Mouse (Mus musculus): ENCODE measurements around the gene Pam. TPM values are rescaled to one million over a fixed set of nuclear protein-coding genes. Genes with fewer than 3 reads are reported as not detected.

Gene Pam
- polyA plus RNA-seq, 1 experiment, result 14.5 TPM

- no peak overlapping the region for H3K27ac ChIP-seq (ENCODE audit: control insufficient read depth, insufficient read depth, low read depth, low read length, poor library complexity)
- no peaks in the 10 kb centered on the region; the same call in 1 of the 2 replicates for H3K4me1 ChIP-seq (ENCODE audit: control insufficient read depth, insufficient read depth, low read length)
- TF ChIP-seq POLR2A (IDR thresholded peaks at IDR 0.05; ENCODE audit: borderline replicate concordance, control insufficient read depth, low read depth, low read length) (no peak), CTCF (IDR thresholded peaks at IDR 0.05; ENCODE audit: control insufficient read depth, insufficient read depth, low read length) (no peak)
- WGBS, result 0% methylated on average over 1 of the region's 1 CpGs
- no peak overlapping the region for H3K4me3 ChIP-seq (replicated peaks; ENCODE audit: control insufficient read depth, low read depth, low read length)
These were observed 29.3 kb upstream of the Pam start for GRCm38 (mm10) chr1:98124727-98125126.

DNA sequence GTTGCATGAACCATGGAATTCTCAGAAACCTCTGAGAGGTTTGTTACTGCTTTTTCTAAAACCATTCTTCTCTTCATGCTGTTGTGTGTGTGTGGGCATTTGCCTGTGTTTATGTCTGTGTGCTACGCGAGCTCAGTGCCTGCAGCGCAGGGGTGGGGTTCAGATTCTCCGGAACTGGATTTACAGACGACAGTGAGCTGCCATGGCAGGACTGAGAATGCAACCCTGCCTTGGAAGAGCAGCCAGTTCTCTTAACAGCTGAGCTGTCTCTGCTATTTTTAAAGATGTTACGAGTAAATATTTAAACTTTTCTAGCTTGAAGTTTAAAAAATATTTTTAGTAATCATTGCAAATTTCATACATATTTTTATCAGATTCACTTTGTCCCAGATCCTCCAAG, 24.1 kb upstream of the Pam start:
- Histone ChIP-seq H3K4me3 (replicated peaks; ENCODE audit: control insufficient read depth, low read depth, low read length) (no peak overlapping the region), H3K4me1 (ENCODE audit: control insufficient read depth, insufficient read depth, low read length) (no peaks in the 10 kb centered on the region), H3K27ac (ENCODE audit: control insufficient read depth, insufficient read depth, low read depth, low read length, poor library complexity) (no peak overlapping the region)
- no peak for TF ChIP-seq CTCF (IDR thresholded peaks at IDR 0.05; ENCODE audit: control insufficient read depth, insufficient read depth, low read length)
- TF ChIP-seq POLR2A (IDR thresholded peaks at IDR 0.05; ENCODE audit: borderline replicate concordance, control insufficient read depth, low read depth, low read length), result no peak
- WGBS, result 89% methylated on average over 6 of the region's 6 CpGs

- Histone ChIP-seq H3K27ac (ENCODE audit: control insufficient read depth, insufficient read depth, low read depth, low read length, poor library complexity) (no peak overlapping the region), H3K4me3 (replicated peaks; ENCODE audit: control insufficient read depth, low read depth, low read length) (no peak overlapping the region), H3K4me1 (ENCODE audit: control insufficient read depth, insufficient read depth, low read length) (no peaks in the 10 kb centered on the region)
- WGBS, result 79% methylated on average over 2 of the region's 2 CpGs
- TF ChIP-seq CTCF (IDR thresholded peaks at IDR 0.05; ENCODE audit: control insufficient read depth, insufficient read depth, low read length) (no peak), POLR2A (IDR thresholded peaks at IDR 0.05; ENCODE audit: borderline replicate concordance, control insufficient read depth, low read depth, low read length) (no peak)
These were observed 12.2 kb upstream of the Pam start for GRCm38 (mm10) chr1:98107599-98107998.

- no peak for TF ChIP-seq CTCF (IDR thresholded peaks at IDR 0.05; ENCODE audit: control insufficient read depth, insufficient read depth, low read length)
- TF ChIP-seq POLR2A (IDR thresholded peaks at IDR 0.05; ENCODE audit: borderline replicate concordance, control insufficient read depth, low read depth, low read length), result no peak
- H3K4me1 ChIP-seq (ENCODE audit: control insufficient read depth, insufficient read depth, low read length), result no peaks in the 10 kb centered on the region; the same call in 1 of the 2 replicates
- H3K4me3 ChIP-seq (replicated peaks; ENCODE audit: control insufficient read depth, low read depth, low read length), result no peak overlapping the region
- WGBS, result 87% methylated on average over 4 of the region's 4 CpGs
- H3K27ac ChIP-seq (ENCODE audit: control insufficient read depth, insufficient read depth, low read depth, low read length, poor library complexity), result no peak overlapping the region
These were observed 4.0 kb upstream of the Pam start for GRCm38 (mm10) chr1:98099441-98099840.

- Histone ChIP-seq H3K4me1 (ENCODE audit: control insufficient read depth, insufficient read depth, low read length) (no peaks in the 10 kb centered on the region; the same call in 1 of the 2 replicates), H3K27ac (ENCODE audit: control insufficient read depth, insufficient read depth, low read depth, low read length, poor library complexity) (no peak overlapping the region)
These were observed 2.7 kb upstream of the Pam start for GRCm38 (mm10) chr1:98097957-98098729.

GRCm38 (mm10) chr1:98096396-98096935, 1.0 kb upstream of the Pam start:
- TF ChIP-seq CTCF (IDR thresholded peaks at IDR 0.05; ENCODE audit: control insufficient read depth, insufficient read depth, low read length), result no peak
- TF ChIP-seq POLR2A (IDR thresholded peaks at IDR 0.05; ENCODE audit: borderline replicate concordance, control insufficient read depth, low read depth, low read length), result no peak
- WGBS, result 83% methylated on average over 1 of the region's 1 CpGs
- Histone ChIP-seq H3K4me3 (replicated peaks; ENCODE audit: control insufficient read depth, low read depth, low read length) (no peak overlapping the region), H3K27ac (ENCODE audit: control insufficient read depth, insufficient read depth, low read depth, low read length, poor library complexity) (no peak overlapping the region), H3K4me1 (ENCODE audit: control insufficient read depth, insufficient read depth, low read length) (no peaks in the 10 kb centered on the region; the same call in 1 of the 2 replicates)

More at GRCm38 (mm10) chr1:98097957-98098729, 2.7 kb upstream of the Pam start:
- no peak overlapping the region for H3K4me3 ChIP-seq (replicated peaks; ENCODE audit: control insufficient read depth, low read depth, low read length)
- WGBS, result 84% methylated on average over 11 of the region's 11 CpGs
- no peak for TF ChIP-seq POLR2A (IDR thresholded peaks at IDR 0.05; ENCODE audit: borderline replicate concordance, control insufficient read depth, low read depth, low read length)
- TF ChIP-seq CTCF (IDR thresholded peaks at IDR 0.05; ENCODE audit: control insufficient read depth, insufficient read depth, low read length), result no peak

- WGBS, result 29% methylated on average over 9 of the region's 9 CpGs
- Histone ChIP-seq H3K27ac (ENCODE audit: control insufficient read depth, insufficient read depth, low read depth, low read length, poor library complexity) (peak overlapping the region; percentile 64), H3K4me1 (ENCODE audit: control insufficient read depth, insufficient read depth, low read length) (no peaks in the 10 kb centered on the region; the same call in 1 of the 2 replicates), H3K4me3 (replicated peaks; ENCODE audit: control insufficient read depth, low read depth, low read length) (peak overlapping the region; percentile 65)
- TF ChIP-seq CTCF (IDR thresholded peaks at IDR 0.05; ENCODE audit: control insufficient read depth, insufficient read depth, low read length) (no peak), POLR2A (IDR thresholded peaks at IDR 0.05; ENCODE audit: borderline replicate concordance, control insufficient read depth, low read depth, low read length) (no peak)
These were observed 515 bp upstream of the Pam start for GRCm38 (mm10) chr1:98095991-98096330.

DNA sequence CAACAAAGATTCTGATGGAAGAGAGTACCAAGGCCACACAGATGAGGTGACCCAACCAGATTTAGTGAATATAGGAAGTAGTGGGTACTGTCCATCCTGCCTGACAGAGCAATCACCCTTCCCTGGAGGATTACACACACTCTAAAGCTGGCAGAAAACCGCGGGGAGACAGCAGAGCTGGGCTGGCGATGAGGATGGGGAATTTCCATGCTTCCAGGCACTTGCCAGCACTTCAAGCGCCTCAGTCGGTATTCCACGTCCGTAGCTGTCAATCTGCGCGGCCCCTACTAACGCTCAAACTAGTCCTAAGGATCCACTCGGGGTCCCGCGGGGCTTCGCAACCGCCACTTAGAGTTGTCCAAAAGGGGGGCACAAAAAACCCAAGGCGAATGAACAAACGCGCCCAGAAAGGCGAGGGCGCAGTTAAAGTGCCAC, 618 bp downstream of the Pam start:
- Histone ChIP-seq H3K4me1 (ENCODE audit: control insufficient read depth, insufficient read depth, low read length) (no peaks in the 10 kb centered on the region; the same call in 1 of the 2 replicates), H3K27ac (ENCODE audit: control insufficient read depth, insufficient read depth, low read depth, low read length, poor library complexity) (peak overlapping the region; percentile 56)
- under 1% methylated on average over 20 of the region's 20 CpGs for WGBS

More for the DNA sequence above, 618 bp downstream of the Pam start:
- H3K4me3 ChIP-seq (replicated peaks; ENCODE audit: control insufficient read depth, low read depth, low read length), result peak overlapping the region; percentile 68
- no peak for TF ChIP-seq POLR2A (IDR thresholded peaks at IDR 0.05; ENCODE audit: borderline replicate concordance, control insufficient read depth, low read depth, low read length)
- no peak for TF ChIP-seq CTCF (IDR thresholded peaks at IDR 0.05; ENCODE audit: control insufficient read depth, insufficient read depth, low read length)
